Mouse (Mus musculus): ENCODE results near the gene Tmem151b.
A peak's percentile ranks its signal among the peaks of the same experiment; 100 is the strongest.

Gene Tmem151b

DNA sequence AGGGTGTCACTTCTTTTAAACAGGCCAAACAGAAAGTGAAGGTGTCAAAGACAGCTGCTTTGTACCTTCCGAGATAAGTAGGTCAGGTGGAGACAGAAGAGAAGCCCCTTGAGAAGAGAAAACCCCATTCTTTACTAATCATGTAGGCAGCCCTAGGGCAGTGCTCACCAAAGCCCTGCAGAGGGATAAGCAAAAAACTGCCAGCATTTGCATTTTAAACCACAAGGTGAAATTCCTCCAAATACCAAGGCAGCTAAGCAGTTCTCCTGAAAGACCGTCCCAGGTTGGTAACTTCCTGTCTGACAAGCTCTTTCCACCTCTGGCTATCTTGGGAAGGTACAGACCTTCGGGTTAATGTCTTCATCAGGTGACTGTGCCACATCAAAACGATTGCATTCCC lies 47.2 kb downstream of the Tmem151b start:
- peak; percentile 46 for DNase-seq

DNA sequence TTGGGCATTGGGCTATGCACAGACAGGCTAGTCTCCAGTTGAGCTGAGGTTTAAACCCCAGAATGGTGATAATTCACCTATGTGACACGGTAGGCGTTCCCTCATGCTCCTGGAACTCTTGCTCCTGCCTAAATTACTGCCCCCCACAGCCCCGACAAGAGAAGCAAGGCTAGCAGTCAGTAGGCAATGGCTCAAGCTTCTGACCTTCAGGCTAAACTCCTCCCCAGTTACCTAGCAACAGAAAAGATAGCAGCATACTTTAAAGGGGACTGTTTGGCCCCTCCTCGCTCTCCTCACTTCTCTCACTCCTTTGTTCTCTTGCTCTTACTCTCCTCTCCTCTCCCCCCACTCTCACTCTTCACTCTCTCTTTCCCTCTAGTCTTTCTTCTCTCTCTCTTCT lies 48.5 kb downstream of the Tmem151b start:
- no peak for DNase-seq

DNA sequence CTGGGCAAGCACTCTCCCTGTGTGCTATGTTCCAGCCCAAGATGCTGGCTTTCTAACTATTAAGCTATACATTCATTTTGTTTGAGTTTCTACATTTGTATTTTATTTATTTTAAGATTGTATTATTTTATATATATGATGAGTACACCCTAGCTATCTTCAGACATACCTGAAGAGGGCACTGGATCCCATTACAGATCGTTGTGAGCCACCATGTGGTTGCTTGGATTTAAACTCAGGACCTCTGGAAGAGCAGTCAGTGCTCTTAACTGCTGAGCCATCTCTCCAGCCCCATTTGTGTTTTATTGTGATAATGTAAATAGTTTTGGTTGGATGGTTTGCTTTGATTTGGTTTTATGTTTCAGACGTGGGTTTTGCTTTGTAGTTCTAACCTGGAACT lies 50.0 kb downstream of the Tmem151b start:
- no peak for DNase-seq

DNA sequence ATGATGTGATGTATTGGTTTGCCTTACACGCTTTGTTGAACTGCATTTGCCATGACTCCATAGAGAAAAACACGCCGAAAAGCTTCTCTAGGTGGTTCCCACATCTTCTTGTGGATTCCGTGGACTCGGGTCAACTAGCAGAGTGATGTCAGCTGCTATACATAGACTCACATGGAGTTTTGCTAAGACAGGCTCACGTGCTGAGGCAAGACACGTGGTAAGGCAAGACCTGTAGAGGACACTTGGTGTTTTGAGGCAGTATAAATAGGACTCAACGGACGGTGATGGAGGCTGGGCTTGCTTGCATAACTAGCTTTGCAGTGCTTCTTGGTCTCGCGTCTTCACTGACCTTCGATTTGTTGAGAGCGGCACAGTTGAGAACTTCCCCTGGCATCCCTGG lies 51.1 kb downstream of the Tmem151b start:
- DNase-seq, result no peak

DNA sequence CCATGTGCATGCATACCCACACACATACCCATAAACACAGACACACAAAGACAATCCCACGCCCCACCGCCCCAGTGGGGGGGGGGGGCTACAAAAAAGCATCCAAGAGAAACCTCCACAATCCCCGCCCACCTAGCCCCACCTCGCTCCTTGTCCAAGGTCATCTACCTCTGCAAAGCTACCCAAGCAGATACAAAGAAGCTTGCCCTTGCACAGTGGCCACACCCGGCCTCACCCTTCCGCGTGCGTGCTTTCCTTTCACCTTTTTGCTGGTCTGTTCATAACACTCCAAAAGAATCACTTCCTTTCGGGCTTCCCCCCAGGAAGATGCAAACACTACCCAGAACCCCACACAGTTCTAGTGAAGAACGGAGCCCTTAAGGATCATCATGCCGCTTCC lies 54.1 kb downstream of the Tmem151b start:
- DNase-seq, result no peak

Data from thymus, postnatal 25 days (tissue).